Mouse (Mus musculus) stomach, postnatal 0 days (tissue): Measurements from ENCODE around the gene Foxf2.

Experiments
- CTCF ChIP-seq: IDR thresholded peaks from 2 replicates; pipeline ENCODE4 v1.5.1; 2016; ENCODE audit warnings: antibody characterized with exemption, low read depth, mild to moderate bottlenecking, moderate library complexity
- EP300 ChIP-seq: optimal IDR thresholded peaks from 2 replicates; pipeline ENCODE3; 2016; ENCODE audit warnings: antibody characterized with exemption

DNA sequence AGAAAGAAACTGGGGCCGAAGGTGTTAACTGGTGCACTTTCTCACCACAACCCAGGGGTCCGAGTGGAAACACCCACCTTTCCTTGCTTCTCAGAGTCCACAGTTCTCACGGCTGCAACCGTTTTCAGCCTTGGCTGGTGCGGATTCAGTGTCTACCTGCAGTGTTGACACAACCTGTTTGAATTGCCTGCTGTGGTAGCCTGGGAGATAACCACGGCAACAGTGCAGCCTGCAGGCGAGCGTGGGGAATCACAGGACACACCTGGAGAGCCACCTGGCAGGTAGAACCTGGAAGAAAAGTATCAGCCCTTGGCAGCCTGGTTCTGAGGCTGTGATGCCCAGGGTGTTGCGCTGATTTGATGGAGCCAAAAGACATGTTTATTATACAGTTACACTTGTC lies 45.8 kb upstream of the Foxf2 start:
- TF ChIP-seq CTCF (peak; percentile 85), EP300 (no peak)
